Mouse (Mus musculus): ENCODE results near the gene Mon1b.

Gene Mon1b

GRCm38 (mm10) chr8:113634670-113635591, at the start of gene Mon1b:
Gene Mon1b, plus strand, starts transcription at chr8:113635587.
- DNase-seq: peak; percentile 100

GRCm38 (mm10) chr8:113598401-113598800, 37.0 kb upstream of the Mon1b start:
- DNase-seq: no peak

GRCm38 (mm10) chr8:113632634-113633033, 2.8 kb upstream of the Mon1b start:
- peak; percentile 67 for DNase-seq

GRCm38 (mm10) chr8:113634161-113634560, 1.2 kb upstream of the Mon1b start:
- peak; percentile 26 for DNase-seq

- no peak for DNase-seq
These were observed 349 bp downstream of the Mon1b start for GRCm38 (mm10) chr8:113635592-113636279.

GRCm38 (mm10) chr8:113636280-113636628, 867 bp downstream of the Mon1b start:
- no peak for DNase-seq

GRCm38 (mm10) chr8:113640357-113640756, 5.0 kb downstream of the Mon1b start:
- DNase-seq: no peak

GRCm38 (mm10) chr8:113642926-113643325, 7.5 kb downstream of the Mon1b start, which contains the start of gene Syce1l:
Gene Syce1l, plus strand, starts transcription at chr8:113643213.
- DNase-seq: no peak

GRCm38 (mm10) chr8:113643479-113644210, 8.3 kb downstream of the Mon1b start:
- DNase-seq: no peak

GRCm38 (mm10) chr8:113645220-113645619, 9.8 kb downstream of the Mon1b start:
- DNase-seq: no peak

GRCm38 (mm10) chr8:113652450-113652849, 17.1 kb downstream of the Mon1b start:
- DNase-seq: no peak

GRCm38 (mm10) chr8:113653151-113653550, 17.8 kb downstream of the Mon1b start:
- DNase-seq: no peak

- DNase-seq: no peak
These were observed 20.8 kb downstream of the Mon1b start for GRCm38 (mm10) chr8:113656154-113656553.

GRCm38 (mm10) chr8:113656681-113657298, 21.4 kb downstream of the Mon1b start:
- no peak for DNase-seq

GRCm38 (mm10) chr8:113660128-113660527, 24.7 kb downstream of the Mon1b start:
- no peak for DNase-seq

- peak; percentile 76 for DNase-seq
These were observed 29.2 kb downstream of the Mon1b start for GRCm38 (mm10) chr8:113664544-113664943.

GRCm38 (mm10) chr8:113665036-113665435, 29.6 kb downstream of the Mon1b start:
- DNase-seq: no peak

GRCm38 (mm10) chr8:113665951-113666350, 30.6 kb downstream of the Mon1b start:
- DNase-seq: no peak

GRCm38 (mm10) chr8:113666714-113667432, 31.5 kb downstream of the Mon1b start:
- no peak for DNase-seq

GRCm38 (mm10) chr8:113669924-113670323, 34.5 kb downstream of the Mon1b start:
- DNase-seq: no peak

- DNase-seq: peak; percentile 8
These were observed 37.3 kb downstream of the Mon1b start for GRCm38 (mm10) chr8:113672599-113673255.

GRCm38 (mm10) chr8:113673300-113673699, 37.9 kb downstream of the Mon1b start:
- no peak for DNase-seq
